Mouse (Mus musculus) ES-E14 (cell line): ENCODE results near the gene Ndufab1.

Source experiments
- HCFC1 ChIP-seq: IDR thresholded peaks from 2 replicates; pipeline ENCODE4 v1.6.1; 2012; ENCODE audit warnings: low read length, inconsistent platforms, borderline replicate concordance; ENCODE audit not compliant: insufficient read depth
- MAFK ChIP-seq: IDR thresholded peaks from 2 replicates; pipeline ENCODE4 v1.6.1; 2014; ENCODE audit warnings: mild to moderate bottlenecking, low read depth, low read length, inconsistent platforms; ENCODE audit not compliant: insufficient read depth
- ZC3H11A ChIP-seq: IDR thresholded peaks from 2 replicates; pipeline ENCODE4 v1.6.1; 2012; ENCODE audit warnings: low read depth, mild to moderate bottlenecking, inconsistent platforms, low read length, borderline replicate concordance
- ZNF384 ChIP-seq: IDR thresholded peaks from 2 replicates; pipeline ENCODE4 v1.6.1; 2012; ENCODE audit warnings: low read depth, low read length, inconsistent platforms

- TF ChIP-seq MAFK (no peak), ZC3H11A (no peak), ZNF384 (no peak), HCFC1 (no peak)
These were observed 27.3 kb downstream of the Ndufab1 start for GRCm38 (mm10) chr7:122074374-122074773.
